Mouse (Mus musculus) heart, embryonic 11.5 days (tissue): ENCODE measurements at regions not wholly inside any gene's neighbourhood (a gene's known extent, or its start where the extent isn't known, plus 50 kb on each side); places are given as distances from the start of the nearest gene placed in this dataset.

ENCODE experiments used
- ATAC-seq: fragments of 200-750 bp; cut with Nextera tagmentation; replicated peaks from 2 replicates; pipeline ENCODE4 v1.8.0; 2017; ENCODE audit warnings: moderate library complexity; ENCODE audit not compliant: insufficient number of reproducible peaks, low FRiP score, low TSS enrichment
- H3K27ac ChIP-seq: fragments of 300-500 bp; sonication (generic); 2 replicates; pipeline ENCODE4 v1.5.1; 2014; ENCODE audit warnings: mild to moderate bottlenecking, low read depth, low read length
- H3K27me3 ChIP-seq: fragments of 300-500 bp; sonication (generic); 2 replicates; pipeline ENCODE4 v1.6.1; 2014; ENCODE audit warnings: mild to moderate bottlenecking, low read length, mixed read lengths; ENCODE audit not compliant: control insufficient read depth, insufficient read depth
- H3K36me3 ChIP-seq: fragments of 300-500 bp; sonication (generic); 2 replicates; pipeline ENCODE4 v1.6.1; 2014; ENCODE audit warnings: mild to moderate bottlenecking, low read length, moderate library complexity, mixed read lengths; ENCODE audit not compliant: control insufficient read depth, insufficient read depth
- H3K4me1 ChIP-seq: fragments of 300-500 bp; sonication (generic); 2 replicates; pipeline ENCODE4 v1.6.1; 2014; ENCODE audit warnings: low read length; ENCODE audit not compliant: control insufficient read depth, insufficient read depth
- H3K4me2 ChIP-seq: fragments of 300-500 bp; sonication (generic); 2 replicates; pipeline ENCODE4 v1.6.1; 2014; ENCODE audit warnings: mild to moderate bottlenecking, moderate library complexity
- H3K4me3 ChIP-seq: fragments of 300-500 bp; sonication (generic); 2 replicates; pipeline ENCODE4 v1.5.1; 2014; ENCODE audit warnings: low read depth, low read length
- H3K9ac ChIP-seq: fragments of 300-500 bp; sonication (generic); 2 replicates; pipeline ENCODE4 v1.6.1; 2014; ENCODE audit warnings: mild to moderate bottlenecking, low read depth, low read length, moderate library complexity
- H3K9me3 ChIP-seq: fragments of 300-500 bp; sonication (generic); replicated peaks from 2 replicates; pipeline ENCODE4 v1.6.1; 2016; ENCODE audit warnings: low read length; ENCODE audit not compliant: control insufficient read depth
- WGBS: fragments of 180-500 bp; shearing (Covaris S2); extraction: QIAGEN DNeasy Blood & Tissue Kit; methylation state at CpG from one replicate; pipeline ENCODE4 v1.1.7; 2014; ENCODE audit not compliant: insufficient replicate concordance; 5-methylcytosine and 5-hydroxymethylcytosine counted together

DNA sequence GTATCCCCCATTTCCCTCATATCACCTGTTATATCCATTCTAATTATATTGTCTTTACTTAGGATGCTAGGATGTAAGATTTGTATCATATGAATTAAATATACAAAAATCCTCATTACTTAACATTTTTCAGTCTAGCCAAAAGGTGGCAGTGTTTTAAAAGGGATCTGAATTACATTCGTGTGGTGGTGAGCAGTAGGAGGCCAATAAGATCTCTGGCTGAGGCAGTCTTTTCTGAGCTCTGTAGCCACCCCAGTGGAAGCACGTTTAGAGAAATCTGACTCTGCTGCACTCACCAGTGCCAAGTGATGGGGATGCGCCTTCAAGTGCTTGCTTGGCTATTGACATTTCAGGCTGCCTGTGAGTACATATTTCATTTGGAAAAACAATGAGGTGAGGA is 372.6 kb downstream of the Dad1 start:
- no peak for ATAC-seq
- Histone ChIP-seq H3K4me3 (no peak overlapping the region), H3K9ac (no peak overlapping the region), H3K9me3 (no peaks in the 10 kb centered on the region), H3K27me3 (no peaks in the 10 kb centered on the region), H3K27ac (no peak overlapping the region), H3K4me2 (no peak overlapping the region), H3K36me3 (no peaks in the 10 kb centered on the region), H3K4me1 (0 out of 2 replicates have a peak, but pooled peaks cover 4% of the 10 kb centered on the region)
- WGBS = 6% methylated on average over 3 of the region's 3 CpGs

DNA sequence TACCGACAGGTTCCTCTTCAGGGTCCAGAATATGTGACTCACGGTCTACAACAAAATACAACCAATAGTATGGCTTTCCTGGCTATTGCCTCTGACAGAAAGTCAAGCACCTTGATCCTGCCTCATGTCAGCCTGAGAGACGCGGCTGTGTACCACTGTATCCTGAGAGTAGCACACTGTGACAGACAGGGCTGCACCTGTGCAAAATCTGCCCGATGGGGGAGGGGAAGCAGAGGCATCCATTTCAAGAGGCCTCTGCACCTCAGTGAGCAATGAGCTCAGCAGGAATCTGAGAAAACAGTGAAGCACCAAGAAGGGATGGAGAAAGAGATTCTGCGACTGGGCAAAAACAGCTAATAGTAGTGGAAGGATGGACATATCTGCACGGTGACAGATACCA is 377.3 kb downstream of the Dad1 start:
- WGBS = 56% methylated on average over 7 of the region's 7 CpGs

DNA sequence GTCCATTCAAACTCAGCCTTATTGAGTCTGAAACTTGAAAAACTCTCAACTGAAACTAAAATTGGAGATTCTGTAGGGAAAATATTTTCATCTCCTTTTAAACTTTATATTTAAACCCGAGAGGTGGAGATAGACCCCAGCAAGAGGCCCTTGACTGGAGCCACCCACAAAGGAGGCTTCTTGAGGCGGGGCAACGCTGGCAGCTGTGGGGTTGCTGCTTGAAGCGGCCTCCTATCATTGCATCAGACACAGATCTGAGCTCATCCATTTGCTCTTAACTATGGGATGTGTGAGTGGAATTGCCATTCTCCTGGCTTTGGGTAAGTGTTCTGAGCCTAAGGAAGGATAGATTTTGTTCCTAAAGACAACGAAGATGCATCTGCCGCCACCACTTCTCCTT is 378.2 kb downstream of the Dad1 start:
- no peaks in the 10 kb centered on the region for H3K27me3 ChIP-seq
- H3K27ac ChIP-seq = no peak overlapping the region
- H3K9ac ChIP-seq = no peak overlapping the region
- no peaks in the 10 kb centered on the region for H3K36me3 ChIP-seq
- no peak for ATAC-seq
- WGBS = 61% methylated on average over 6 of the region's 6 CpGs
- no peaks in the 10 kb centered on the region for H3K9me3 ChIP-seq
- no peak overlapping the region for H3K4me3 ChIP-seq
- H3K4me1 ChIP-seq = peaks cover 4% of the 10 kb centered on the region; the same call in 1 of the 2 replicates
- no peak overlapping the region for H3K4me2 ChIP-seq

More for the DNA sequence above, 377.3 kb downstream of the Dad1 start:
- Histone ChIP-seq H3K27ac (no peak overlapping the region), H3K9me3 (no peaks in the 10 kb centered on the region), H3K4me3 (no peak overlapping the region), H3K27me3 (no peaks in the 10 kb centered on the region), H3K4me1 (no peaks in the 10 kb centered on the region), H3K9ac (no peak overlapping the region), H3K36me3 (no peaks in the 10 kb centered on the region), H3K4me2 (no peak overlapping the region)
- no peak for ATAC-seq

DNA sequence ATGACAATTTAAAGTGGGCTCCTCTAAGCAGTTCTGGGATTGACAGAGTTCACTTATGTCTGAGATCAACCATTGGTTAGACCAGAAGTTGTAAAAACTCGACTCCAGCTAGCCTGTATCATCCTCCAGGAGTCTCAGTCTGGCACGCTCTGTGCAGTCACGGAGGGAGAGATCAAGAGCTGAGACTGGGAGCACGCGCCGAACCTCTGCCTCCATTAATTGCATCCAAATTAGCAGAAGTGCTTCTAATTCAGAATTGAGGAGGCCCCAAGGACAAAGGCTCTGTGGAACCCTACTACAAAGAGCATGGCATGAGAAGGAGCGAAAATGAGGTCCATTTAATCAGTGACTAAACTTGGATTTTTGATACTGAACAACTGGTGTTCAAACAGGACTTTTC is 406.9 kb downstream of the Dad1 start:
- no peak overlapping the region for H3K9ac ChIP-seq
- no peaks in the 10 kb centered on the region for H3K27me3 ChIP-seq
- 56% methylated on average over 7 of the region's 7 CpGs for WGBS
- H3K4me3 ChIP-seq = no peak overlapping the region
- H3K27ac ChIP-seq = 0 out of 2 replicates have a peak overlapping the region, but pooled peaks have one; percentile 43
- 0 out of 2 replicates have a peak overlapping the region, but pooled peaks have one; percentile 12 for H3K4me2 ChIP-seq
- no peaks in the 10 kb centered on the region for H3K9me3 ChIP-seq
- H3K4me1 ChIP-seq = no peaks in the 10 kb centered on the region
- ATAC-seq = no peak; the same call in 1 of the 2 replicates
- no peaks in the 10 kb centered on the region for H3K36me3 ChIP-seq

DNA sequence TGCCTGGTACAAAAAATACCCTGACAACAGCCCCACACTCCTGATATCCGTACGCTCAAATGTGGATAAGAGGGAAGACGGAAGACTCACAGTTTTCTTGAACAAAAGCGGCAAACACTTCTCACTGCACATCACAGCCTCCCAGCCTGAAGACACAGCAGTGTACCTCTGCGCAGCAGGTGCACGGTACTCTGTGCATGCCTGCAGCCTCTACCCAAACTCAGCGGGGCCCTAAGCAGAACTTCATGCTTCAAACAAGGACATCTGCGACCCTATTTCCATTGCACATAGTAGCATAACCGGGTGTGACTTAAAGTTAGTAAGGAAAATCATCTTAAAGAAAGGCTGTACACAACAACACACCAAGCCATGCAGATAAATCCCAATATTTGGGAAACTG is 408.3 kb downstream of the Dad1 start:
- no peak overlapping the region for H3K9ac ChIP-seq
- H3K27ac ChIP-seq = no peak overlapping the region
- H3K27me3 ChIP-seq = no peaks in the 10 kb centered on the region
- H3K9me3 ChIP-seq = no peaks in the 10 kb centered on the region
- no peak overlapping the region for H3K4me3 ChIP-seq
- H3K36me3 ChIP-seq = no peaks in the 10 kb centered on the region
- no peaks in the 10 kb centered on the region for H3K4me1 ChIP-seq
- H3K4me2 ChIP-seq = no peak overlapping the region
- WGBS = 89% methylated on average over 9 of the region's 9 CpGs
- ATAC-seq = no peak

DNA sequence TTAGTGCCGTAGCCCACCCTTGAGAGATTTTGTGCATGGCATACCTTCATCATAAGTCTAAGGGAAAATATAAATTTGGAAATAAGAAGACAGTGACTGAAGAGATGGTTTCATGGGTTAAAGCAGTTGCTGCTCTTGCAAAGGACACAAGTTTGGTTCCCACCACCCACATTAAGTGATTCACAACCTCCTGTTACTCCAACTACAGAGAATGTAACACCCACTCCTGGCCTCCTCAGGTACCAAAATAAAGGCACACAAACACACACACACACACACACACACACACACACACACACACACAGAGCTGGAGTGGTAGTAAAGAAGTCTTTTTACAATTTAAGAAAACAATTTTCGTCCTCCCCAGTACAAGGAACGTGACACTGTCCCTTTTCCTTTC is 421.4 kb downstream of the Dad1 start:
- no peak overlapping the region for H3K4me3 ChIP-seq
- no peaks in the 10 kb centered on the region for H3K4me1 ChIP-seq
- WGBS = 78% methylated on average over 3 of the region's 3 CpGs
- no peaks in the 10 kb centered on the region for H3K9me3 ChIP-seq
- no peaks in the 10 kb centered on the region for H3K27me3 ChIP-seq
- H3K4me2 ChIP-seq = no peak overlapping the region
- H3K27ac ChIP-seq = no peak overlapping the region
- no peak for ATAC-seq
- H3K36me3 ChIP-seq = no peaks in the 10 kb centered on the region
- no peak overlapping the region for H3K9ac ChIP-seq

DNA sequence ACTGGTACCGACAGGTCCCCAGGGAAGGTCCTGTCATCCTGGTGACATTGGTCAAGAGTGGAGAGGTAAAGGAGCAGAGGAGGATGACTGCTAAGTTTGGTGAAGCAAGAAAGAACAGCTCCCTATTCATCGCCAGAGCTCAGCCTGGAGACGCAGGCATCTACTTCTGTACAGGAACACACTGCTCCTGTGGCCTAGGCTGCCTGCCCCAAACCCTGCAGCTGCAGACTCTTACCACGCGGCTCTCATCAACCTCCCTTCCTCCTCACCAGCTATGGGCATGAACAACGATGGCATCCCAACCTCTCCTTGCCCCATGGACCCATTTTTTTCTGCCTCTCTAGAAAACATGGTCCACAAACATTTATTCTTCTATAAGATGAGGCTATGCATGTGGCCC is 422.3 kb downstream of the Dad1 start:
- WGBS = 72% methylated on average over 6 of the region's 6 CpGs
- no peak overlapping the region for H3K4me2 ChIP-seq

DNA sequence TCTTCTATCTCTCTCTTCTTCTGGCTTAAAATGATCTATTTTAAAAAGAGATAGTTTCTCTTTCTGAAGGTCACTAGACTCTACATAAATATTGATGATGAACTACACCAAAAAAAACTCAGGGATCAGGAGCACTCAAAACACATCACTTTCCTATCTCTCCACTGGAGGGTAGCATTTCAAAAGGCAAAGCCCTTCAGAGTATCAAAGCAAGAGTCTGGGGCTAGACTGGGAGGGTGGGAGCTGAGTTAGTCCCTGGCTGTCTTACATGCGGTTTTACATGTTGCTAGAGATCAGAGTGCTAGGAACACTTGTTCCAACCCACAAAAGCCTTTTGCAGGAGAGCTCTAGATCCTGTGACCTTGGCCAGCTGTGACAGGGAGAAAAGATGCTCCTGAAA is 423.2 kb downstream of the Dad1 start:
- WGBS = 33% methylated on average over 1 of the region's 1 CpGs
- Histone ChIP-seq H3K4me2 (no peak overlapping the region), H3K4me1 (no peaks in the 10 kb centered on the region), H3K4me3 (no peak overlapping the region), H3K9ac (no peak overlapping the region), H3K9me3 (no peaks in the 10 kb centered on the region), H3K36me3 (no peaks in the 10 kb centered on the region), H3K27ac (no peak overlapping the region), H3K27me3 (no peaks in the 10 kb centered on the region)
- no peak for ATAC-seq

More for the DNA sequence above, 422.3 kb downstream of the Dad1 start:
- Histone ChIP-seq H3K9me3 (no peaks in the 10 kb centered on the region), H3K4me3 (no peak overlapping the region), H3K4me1 (no peaks in the 10 kb centered on the region), H3K27ac (no peak overlapping the region), H3K9ac (no peak overlapping the region), H3K36me3 (no peaks in the 10 kb centered on the region), H3K27me3 (no peaks in the 10 kb centered on the region)
- ATAC-seq = no peak

DNA sequence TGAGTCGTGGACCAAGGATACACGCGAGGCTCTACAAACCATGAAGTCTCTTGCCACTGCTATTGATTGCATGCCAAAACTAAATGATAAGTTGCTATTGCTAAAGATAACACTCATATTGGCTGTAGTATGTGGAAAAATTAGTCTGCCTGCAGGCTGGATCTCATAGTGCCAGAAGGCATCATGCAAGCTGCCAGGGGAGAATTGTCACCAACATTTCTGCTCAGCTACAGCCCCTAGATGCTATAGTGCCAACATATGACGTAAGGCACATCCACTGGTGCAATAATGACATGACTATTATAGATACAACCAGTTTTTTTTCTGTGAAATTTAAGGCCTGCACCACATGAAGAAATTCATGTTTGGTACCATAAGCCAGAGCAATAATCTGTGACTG is 427.1 kb downstream of the Dad1 start:
- Histone ChIP-seq H3K36me3 (no peaks in the 10 kb centered on the region), H3K4me2 (no peak overlapping the region), H3K4me3 (no peak overlapping the region), H3K9me3 (no peaks in the 10 kb centered on the region), H3K27ac (no peak overlapping the region), H3K9ac (no peak overlapping the region), H3K4me1 (no peaks in the 10 kb centered on the region), H3K27me3 (no peaks in the 10 kb centered on the region)
- WGBS = 86% methylated on average over 4 of the region's 4 CpGs
- no peak for ATAC-seq
